Mouse (Mus musculus): ENCODE results near the gene Iffo1. TPM values are rescaled to one million over a fixed set of nuclear protein-coding genes. Genes with fewer than 3 reads are reported as not detected.

The Iffo1 gene
- total and polyA plus RNA-seq, 2 experiments from 2014 or later = 18.3 to 28.8 TPM

DNA sequence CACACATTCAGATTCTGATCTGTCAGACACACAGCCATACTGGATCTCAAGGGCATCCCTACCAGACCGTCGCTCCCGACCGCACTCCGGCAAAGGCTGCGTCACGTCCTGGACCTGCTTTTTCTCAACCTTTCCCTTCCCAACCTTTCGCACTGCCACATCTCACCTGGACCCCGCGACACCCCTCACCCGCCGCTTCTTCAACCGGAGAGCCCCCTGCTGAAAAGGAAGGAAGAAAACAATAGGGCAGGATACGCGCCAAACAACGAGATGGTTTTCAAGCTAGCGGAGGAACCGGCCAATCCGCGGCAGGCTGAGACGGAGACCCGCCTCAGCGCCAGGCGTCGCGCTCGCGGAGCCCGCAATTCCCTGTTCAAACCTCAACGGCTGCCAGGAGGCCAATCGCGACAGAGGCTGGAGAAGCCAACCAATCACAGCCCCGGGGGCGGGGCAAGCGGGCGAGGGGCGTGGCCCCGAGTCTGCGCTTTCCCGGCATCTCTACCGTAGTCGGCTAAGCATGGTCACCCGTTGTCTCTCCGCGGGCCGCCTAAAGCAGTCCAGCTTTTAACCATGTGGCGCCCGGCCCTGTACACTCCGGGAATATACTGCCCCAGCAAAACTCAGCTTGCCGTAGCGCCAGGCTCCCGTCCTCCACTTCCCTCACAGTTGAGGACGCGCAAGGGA, 46.4 kb downstream of the Iffo1 start, which contains the start of the genes Ncapd2 and Mrpl51:
Ncapd2 (minus strand) TSS at position 370 of the 684 bp plus-strand sequence.
Mrpl51 (plus strand) TSS at position 470 of the 684 bp plus-strand sequence.
- under 1% methylated on average over 53 of the region's 54 CpGs for WGBS
- H3K4me1 ChIP-seq (ENCODE audit: insufficient read depth) = peaks cover 8% of the 10 kb centered on the region; the same call in 1 of the 2 replicates
- H3K9me3 ChIP-seq (ENCODE audit: low read length) = no peaks in the 10 kb centered on the region
- peaks cover 27% of the 10 kb centered on the region; the same call in 1 of the 2 replicates for H3K36me3 ChIP-seq (ENCODE audit: insufficient read depth)
- peak; percentile 55 for TF ChIP-seq CTCF (IDR thresholded peaks at IDR 0.05; ENCODE audit: low read depth)
- H3K4me3 ChIP-seq (ENCODE audit: low read depth, low read length) = peak within 1 kb of the TSS; percentile 56
- peak within 1 kb of the TSS; percentile 71 for H3K4me2 ChIP-seq (ENCODE audit: low read depth)
- H3K9ac ChIP-seq = peak within 1 kb of the TSS; percentile 62
- H3K27me3 ChIP-seq (ENCODE audit: insufficient read depth, low read length) = no peaks in the 10 kb centered on the region
- H3K27ac ChIP-seq (ENCODE audit: low read depth, low read length) = peak within 1 kb of the TSS; percentile 96
- DNase-seq (peak; percentile 100), ATAC-seq (peak; percentile 98)

DNA sequence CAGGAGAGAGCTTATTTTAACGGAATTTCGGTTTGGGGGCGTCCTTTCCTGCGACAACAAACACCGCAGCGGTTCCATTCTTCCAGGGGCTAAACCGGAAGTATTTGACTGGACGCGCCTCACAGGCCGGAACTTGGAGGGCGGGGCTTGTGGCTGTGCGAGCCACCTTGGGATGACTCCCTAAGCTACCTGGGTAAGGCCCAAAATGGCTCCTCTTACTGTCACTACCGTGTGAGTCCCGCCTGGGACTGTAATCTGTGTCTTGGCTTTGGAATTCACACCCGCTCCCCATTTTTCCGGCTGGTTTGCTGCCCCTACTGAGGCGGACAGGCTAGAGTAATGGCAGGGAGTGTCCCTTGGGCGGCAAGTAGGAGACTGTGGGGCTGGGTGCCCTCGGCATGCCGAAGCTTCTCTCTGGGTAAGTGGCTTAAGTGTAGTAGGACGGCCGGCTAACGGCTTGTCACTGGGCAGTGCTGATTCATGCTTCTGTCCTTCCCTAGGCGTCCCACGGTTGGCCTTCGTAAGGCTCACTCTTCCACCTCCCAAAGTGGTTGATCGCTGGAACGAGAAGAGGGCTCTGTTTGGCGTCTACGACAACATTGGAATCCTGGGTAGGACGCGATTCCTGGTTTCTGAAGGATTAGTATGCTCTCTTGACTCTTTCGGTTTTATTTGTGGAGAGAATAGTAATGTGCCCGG, 47.1 kb downstream of the Iffo1 start:
- Histone ChIP-seq H3K4me1 (ENCODE audit: insufficient read depth) (peaks cover 8% of the 10 kb centered on the region; the same call in 1 of the 2 replicates), H3K4me2 (ENCODE audit: low read depth) (peak overlapping the region; percentile 71), H3K27me3 (ENCODE audit: insufficient read depth, low read length) (no peaks in the 10 kb centered on the region), H3K9me3 (ENCODE audit: low read length) (no peaks in the 10 kb centered on the region), H3K4me3 (ENCODE audit: low read depth, low read length) (peak overlapping the region; percentile 56), H3K9ac (peak overlapping the region; percentile 62), H3K27ac (ENCODE audit: low read depth, low read length) (peak overlapping the region; percentile 96), H3K36me3 (ENCODE audit: insufficient read depth) (peaks cover 20% of the 10 kb centered on the region; the same call in 1 of the 2 replicates)
- TF ChIP-seq CTCF (IDR thresholded peaks at IDR 0.05; ENCODE audit: low read depth) = no peak
- peak; percentile 94 for DNase-seq
- WGBS = 1% methylated on average over 34 of the region's 34 CpGs
- ATAC-seq = peak; percentile 91

DNA sequence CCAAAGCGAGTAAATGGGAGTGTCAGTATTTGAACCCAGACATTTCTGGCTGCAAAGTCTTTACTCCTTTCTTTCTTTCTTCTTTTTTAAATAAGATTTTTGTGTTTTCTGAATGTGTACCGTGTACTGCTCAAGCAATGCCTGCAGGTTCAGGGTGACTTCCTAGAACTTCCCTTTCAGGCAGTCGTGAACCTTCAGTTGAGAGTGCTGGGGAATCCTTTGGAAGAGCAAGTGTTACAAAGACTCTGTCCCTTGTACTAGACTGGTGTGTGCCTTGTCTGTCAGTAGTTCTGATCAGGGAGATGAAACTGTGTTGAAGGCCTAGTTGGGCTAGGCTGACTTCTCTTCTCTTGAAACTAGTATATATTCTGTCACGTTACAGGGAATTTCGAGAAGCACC, 47.8 kb downstream of the Iffo1 start:
- H3K4me1 ChIP-seq (ENCODE audit: insufficient read depth) = peaks cover 8% of the 10 kb centered on the region; the same call in 1 of the 2 replicates
- peak overlapping the region; percentile 96 for H3K27ac ChIP-seq (ENCODE audit: low read depth, low read length)
- DNase-seq (no peak), ATAC-seq (no peak)
- no peaks in the 10 kb centered on the region for H3K9me3 ChIP-seq (ENCODE audit: low read length)
- H3K4me2 ChIP-seq (ENCODE audit: low read depth) = peak overlapping the region; percentile 71
- peak overlapping the region; percentile 62 for H3K9ac ChIP-seq
- WGBS = 47% methylated on average over 5 of the region's 5 CpGs
- no peaks in the 10 kb centered on the region for H3K27me3 ChIP-seq (ENCODE audit: insufficient read depth, low read length)
- H3K36me3 ChIP-seq (ENCODE audit: insufficient read depth) = 0 out of 2 replicates have a peak, but pooled peaks cover 13% of the 10 kb centered on the region
- no peak for TF ChIP-seq CTCF (IDR thresholded peaks at IDR 0.05; ENCODE audit: low read depth)
- H3K4me3 ChIP-seq (ENCODE audit: low read depth, low read length) = peak overlapping the region; percentile 56

DNA sequence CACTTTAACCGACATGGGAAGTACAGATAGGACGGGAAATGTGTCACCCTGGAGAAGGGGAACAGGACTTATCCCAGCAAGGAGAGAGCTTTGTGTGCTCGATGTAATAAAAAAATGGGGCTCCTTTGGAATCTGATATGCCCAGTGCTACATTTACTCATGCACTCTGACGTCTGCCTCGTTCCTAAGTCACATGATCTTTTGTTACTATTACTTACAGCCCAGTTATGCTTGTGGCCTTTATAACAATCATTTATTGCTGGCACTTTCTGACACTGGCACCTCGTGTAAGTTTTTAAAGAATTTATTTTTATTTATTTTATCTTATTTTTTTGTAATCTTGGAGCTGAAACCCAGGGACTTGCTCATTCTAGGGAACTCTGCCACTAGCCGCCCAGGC, 48.3 kb downstream of the Iffo1 start:
- no peak for DNase-seq
- 81% methylated on average over 7 of the region's 7 CpGs for WGBS
- Histone ChIP-seq H3K36me3 (ENCODE audit: insufficient read depth) (0 out of 2 replicates have a peak, but pooled peaks cover 12% of the 10 kb centered on the region), H3K4me1 (ENCODE audit: insufficient read depth) (peaks cover 8% of the 10 kb centered on the region; the same call in 1 of the 2 replicates), H3K27ac (ENCODE audit: low read depth, low read length) (no peak overlapping the region), H3K9ac (no peak overlapping the region), H3K9me3 (ENCODE audit: low read length) (no peaks in the 10 kb centered on the region), H3K4me3 (ENCODE audit: low read depth, low read length) (no peak overlapping the region), H3K27me3 (ENCODE audit: insufficient read depth, low read length) (no peaks in the 10 kb centered on the region), H3K4me2 (ENCODE audit: low read depth) (no peak overlapping the region)
- TF ChIP-seq CTCF (IDR thresholded peaks at IDR 0.05; ENCODE audit: low read depth) = no peak
- no peak for ATAC-seq

DNA sequence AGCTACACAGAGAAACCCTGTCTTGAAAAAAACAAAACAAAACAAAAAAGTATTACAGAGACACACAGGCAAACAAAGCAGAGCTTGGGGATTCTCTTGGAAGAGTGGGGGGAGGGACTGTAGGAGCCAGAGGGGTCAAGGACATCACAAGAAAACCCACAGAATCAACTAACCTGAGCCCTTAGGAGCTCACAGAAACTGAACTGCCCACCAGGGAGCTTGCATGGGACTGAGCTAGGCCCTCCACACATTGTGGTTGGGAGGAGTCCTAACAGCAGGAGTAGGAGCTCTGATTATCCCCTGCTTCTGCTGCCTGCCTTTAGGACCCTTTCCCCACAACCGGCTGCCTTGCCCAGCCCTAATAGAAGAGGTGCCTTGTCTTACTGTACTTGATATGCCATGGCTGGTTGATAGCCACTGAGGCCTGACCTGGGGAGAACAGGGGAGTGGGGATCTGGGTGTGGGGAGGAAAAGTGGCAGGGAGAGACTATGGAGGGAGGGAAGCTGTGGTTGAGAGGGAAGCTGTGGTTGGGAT, 50.6 kb downstream of the Iffo1 start:
- Histone ChIP-seq H3K4me3 (ENCODE audit: low read depth, low read length) (no peak overlapping the region), H3K9me3 (ENCODE audit: low read length) (no peaks in the 10 kb centered on the region), H3K4me2 (ENCODE audit: low read depth) (no peak overlapping the region), H3K36me3 (ENCODE audit: insufficient read depth) (0 out of 2 replicates have a peak, but pooled peaks cover 8% of the 10 kb centered on the region), H3K9ac (no peak overlapping the region), H3K27ac (ENCODE audit: low read depth, low read length) (no peak overlapping the region), H3K4me1 (ENCODE audit: insufficient read depth) (peaks cover 8% of the 10 kb centered on the region; the same call in 1 of the 2 replicates), H3K27me3 (ENCODE audit: insufficient read depth, low read length) (no peaks in the 10 kb centered on the region)
- no peak for TF ChIP-seq CTCF (IDR thresholded peaks at IDR 0.05; ENCODE audit: low read depth)
- DNase-seq (no peak), ATAC-seq (no peak)
- WGBS = 46% methylated on average over 1 of the region's 1 CpGs

DNA sequence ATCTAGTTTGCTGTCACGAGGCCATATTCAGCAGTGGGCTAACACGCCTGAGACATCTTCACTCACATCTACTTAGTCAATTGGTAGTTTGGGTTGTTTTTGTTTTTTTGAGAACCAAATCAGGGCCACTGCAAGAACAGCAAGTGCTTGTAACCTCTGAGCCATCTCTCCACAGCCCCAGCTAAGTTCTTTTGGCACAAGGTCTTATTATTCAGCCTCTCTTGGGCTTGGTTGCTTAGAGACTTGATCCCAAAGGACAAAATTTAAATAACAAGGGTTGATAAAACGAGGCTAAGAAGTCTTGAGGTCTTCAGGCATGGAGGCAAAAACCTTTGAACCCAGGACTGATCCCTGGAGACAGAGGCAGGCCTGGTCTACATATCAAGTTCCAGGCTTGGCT, 51.3 kb downstream of the Iffo1 start:
- no peak overlapping the region for H3K4me2 ChIP-seq (ENCODE audit: low read depth)
- peaks cover 6% of the 10 kb centered on the region; the same call in 1 of the 2 replicates for H3K4me1 ChIP-seq (ENCODE audit: insufficient read depth)
- 46% methylated on average over 3 of the region's 3 CpGs for WGBS
- TF ChIP-seq CTCF (IDR thresholded peaks at IDR 0.05; ENCODE audit: low read depth) = no peak
- H3K9ac ChIP-seq = no peak overlapping the region
- H3K36me3 ChIP-seq (ENCODE audit: insufficient read depth) = 0 out of 2 replicates have a peak, but pooled peaks cover 8% of the 10 kb centered on the region
- no peak overlapping the region for H3K4me3 ChIP-seq (ENCODE audit: low read depth, low read length)
- ATAC-seq = no peak
- no peaks in the 10 kb centered on the region for H3K9me3 ChIP-seq (ENCODE audit: low read length)
- DNase-seq = no peak
- no peak overlapping the region for H3K27ac ChIP-seq (ENCODE audit: low read depth, low read length)
- no peaks in the 10 kb centered on the region for H3K27me3 ChIP-seq (ENCODE audit: insufficient read depth, low read length)
